Mouse (Mus musculus) hindbrain, embryonic 15.5 days (tissue): ENCODE results near the gene Dnajc10. TPM values are rescaled to one million over a fixed set of nuclear protein-coding genes. Genes with fewer than 3 reads are reported as not detected.

Experiments
- ATAC-seq: fragments of 200-750 bp; cut with Nextera tagmentation; 2 replicates; pipeline ENCODE4 v1.8.0; 2017; ENCODE audit warnings: low read depth, moderate number of reproducible peaks, moderate TSS enrichment; ENCODE audit not compliant: low FRiP score
- H3K27ac ChIP-seq: fragments of 300-500 bp; sonication (generic); replicated peaks from 2 replicates; pipeline ENCODE4 v1.5.1; 2015; ENCODE audit warnings: mild to moderate bottlenecking, inconsistent platforms
- H3K27me3 ChIP-seq: fragments of 300-500 bp; sonication (generic); 2 replicates; pipeline ENCODE4 v1.6.1; 2015; ENCODE audit warnings: control low read depth, inconsistent platforms
- H3K36me3 ChIP-seq: fragments of 300-500 bp; sonication (generic); 2 replicates; pipeline ENCODE4 v1.6.1; 2015; ENCODE audit warnings: control low read depth, inconsistent platforms
- H3K4me1 ChIP-seq: fragments of 300-500 bp; sonication (generic); replicated peaks from 2 replicates; pipeline ENCODE4 v1.6.1; 2015; ENCODE audit warnings: control low read depth, inconsistent platforms
- H3K4me2 ChIP-seq: fragments of 300-500 bp; sonication (generic); 2 replicates; pipeline ENCODE4 v1.6.1; 2015; ENCODE audit warnings: moderate library complexity, mild to moderate bottlenecking, inconsistent platforms
- H3K4me3 ChIP-seq: fragments of 300-500 bp; sonication (generic); 2 replicates; pipeline ENCODE4 v1.5.1; 2015; ENCODE audit warnings: mild to moderate bottlenecking, inconsistent platforms
- H3K9ac ChIP-seq: fragments of 300-500 bp; sonication (generic); 2 replicates; pipeline ENCODE4 v1.6.1; 2015; ENCODE audit warnings: inconsistent platforms
- H3K9me3 ChIP-seq: fragments of 300-500 bp; sonication (generic); 2 replicates; pipeline ENCODE4 v1.6.1; 2016; ENCODE audit warnings: control low read depth, inconsistent platforms
- WGBS: fragments of 180-500 bp; shearing (Covaris S2); methylation state at CpG from one replicate; pipeline ENCODE4 v1.1.7; 2015; 5-methylcytosine and 5-hydroxymethylcytosine counted together
- polyA plus RNA-seq: library from polyadenylated mRNA; unstranded; fragments of >200 nt; fragmentation: Nextera tagmentation; extraction: Ambion mirVana; gene quantifications from 2 replicates; pipeline ENCODE4 v1.2.1, GENCODE M21; 2015

The Dnajc10 gene
- polyA plus RNA-seq = 63.1 and 65.1 TPM in 2 replicates

GRCm38 (mm10) chr2:80315242-80316161 lies at the start of gene Dnajc10:
Gene Dnajc10, plus strand, starts transcription at chr2:80315466.
- H3K9ac ChIP-seq = peak within 1 kb of the TSS; percentile 92
- 0% methylated on average over 63 of the region's 72 CpGs for WGBS
- H3K36me3 ChIP-seq = 0 out of 2 replicates have a peak, but pooled peaks cover 9% of the 10 kb centered on the region
- peak within 1 kb of the TSS; percentile 97 for H3K27ac ChIP-seq
- peak; percentile 97 for ATAC-seq
- no peaks in the 10 kb centered on the region for H3K9me3 ChIP-seq
- H3K4me3 ChIP-seq = peak within 1 kb of the TSS; percentile 93
- peaks cover 17% of the 10 kb centered on the region for H3K4me1 ChIP-seq
- H3K4me2 ChIP-seq = peak within 1 kb of the TSS; percentile 66
- no peaks in the 10 kb centered on the region for H3K27me3 ChIP-seq

GRCm38 (mm10) chr2:80266894-80267293 lies 48.4 kb upstream of the Dnajc10 start:
- 27% methylated on average over 11 of the region's 11 CpGs for WGBS
- no peak overlapping the region for H3K4me3 ChIP-seq
- no peaks in the 10 kb centered on the region for H3K4me1 ChIP-seq
- ATAC-seq = peak; percentile 42; the same call in 1 of the 2 replicates
- H3K27me3 ChIP-seq = no peaks in the 10 kb centered on the region
- H3K27ac ChIP-seq = no peak overlapping the region
- H3K9me3 ChIP-seq = no peaks in the 10 kb centered on the region
- H3K9ac ChIP-seq = no peak overlapping the region
- H3K4me2 ChIP-seq = peak overlapping the region; percentile 26
- no peaks in the 10 kb centered on the region for H3K36me3 ChIP-seq

GRCm38 (mm10) chr2:80268053-80268452 lies 47.2 kb upstream of the Dnajc10 start:
- H3K27me3 ChIP-seq = no peaks in the 10 kb centered on the region
- no peak overlapping the region for H3K9ac ChIP-seq
- H3K27ac ChIP-seq = no peak overlapping the region
- no peak overlapping the region for H3K4me3 ChIP-seq
- 48% methylated on average over 4 of the region's 4 CpGs for WGBS
- no peaks in the 10 kb centered on the region for H3K4me1 ChIP-seq
- H3K9me3 ChIP-seq = no peaks in the 10 kb centered on the region
- no peaks in the 10 kb centered on the region for H3K36me3 ChIP-seq
- ATAC-seq = no peak
- no peak overlapping the region for H3K4me2 ChIP-seq

- Histone ChIP-seq H3K9ac (no peak overlapping the region), H3K4me1 (no peaks in the 10 kb centered on the region), H3K4me3 (no peak overlapping the region), H3K27me3 (no peaks in the 10 kb centered on the region), H3K4me2 (no peak overlapping the region), H3K27ac (no peak overlapping the region), H3K36me3 (no peaks in the 10 kb centered on the region), H3K9me3 (no peaks in the 10 kb centered on the region)
- 76% methylated on average over 1 of the region's 1 CpGs for WGBS
- ATAC-seq = no peak
Measured at GRCm38 (mm10) chr2:80271431-80271830, 43.8 kb upstream of the Dnajc10 start.

GRCm38 (mm10) chr2:80273038-80273437 lies 42.2 kb upstream of the Dnajc10 start:
- Histone ChIP-seq H3K27me3 (no peaks in the 10 kb centered on the region), H3K9me3 (no peaks in the 10 kb centered on the region), H3K36me3 (no peaks in the 10 kb centered on the region), H3K4me2 (no peak overlapping the region), H3K4me1 (no peaks in the 10 kb centered on the region), H3K27ac (no peak overlapping the region), H3K4me3 (no peak overlapping the region), H3K9ac (no peak overlapping the region)
- no peak for ATAC-seq
- 97% methylated on average over 3 of the region's 3 CpGs for whole genome bisulfite sequencing

GRCm38 (mm10) chr2:80273763-80274162 lies 41.5 kb upstream of the Dnajc10 start:
- H3K36me3 ChIP-seq = no peaks in the 10 kb centered on the region
- H3K4me3 ChIP-seq = no peak overlapping the region
- H3K4me1 ChIP-seq = no peaks in the 10 kb centered on the region
- no peak for ATAC-seq
- no peak overlapping the region for H3K4me2 ChIP-seq
- no peak overlapping the region for H3K27ac ChIP-seq
- WGBS = 85% methylated on average over 4 of the region's 4 CpGs
- no peak overlapping the region for H3K9ac ChIP-seq
- no peaks in the 10 kb centered on the region for H3K9me3 ChIP-seq
- H3K27me3 ChIP-seq = no peaks in the 10 kb centered on the region

GRCm38 (mm10) chr2:80275136-80275535 lies 40.1 kb upstream of the Dnajc10 start:
- Histone ChIP-seq H3K9ac (no peak overlapping the region), H3K4me3 (no peak overlapping the region)
- ATAC-seq = no peak

GRCm38 (mm10) chr2:80282214-80282613 lies 33.1 kb upstream of the Dnajc10 start:
- no peaks in the 10 kb centered on the region for H3K36me3 ChIP-seq
- no peak overlapping the region for H3K4me3 ChIP-seq
- WGBS = 87% methylated on average over 2 of the region's 2 CpGs
- no peak for ATAC-seq
- H3K4me1 ChIP-seq = no peaks in the 10 kb centered on the region
- no peaks in the 10 kb centered on the region for H3K9me3 ChIP-seq
- no peak overlapping the region for H3K9ac ChIP-seq
- no peaks in the 10 kb centered on the region for H3K27me3 ChIP-seq
- H3K27ac ChIP-seq = no peak overlapping the region
- no peak overlapping the region for H3K4me2 ChIP-seq

More at GRCm38 (mm10) chr2:80275136-80275535, 40.1 kb upstream of the Dnajc10 start:
- WGBS = 39% methylated on average over 2 of the region's 2 CpGs
- Histone ChIP-seq H3K4me2 (no peak overlapping the region), H3K27ac (no peak overlapping the region), H3K9me3 (no peaks in the 10 kb centered on the region), H3K36me3 (no peaks in the 10 kb centered on the region), H3K27me3 (no peaks in the 10 kb centered on the region), H3K4me1 (no peaks in the 10 kb centered on the region)

GRCm38 (mm10) chr2:80286397-80286796 lies 28.9 kb upstream of the Dnajc10 start:
- 59% methylated on average over 4 of the region's 4 CpGs for WGBS
- no peak for ATAC-seq

GRCm38 (mm10) chr2:80292172-80292571 lies 23.1 kb upstream of the Dnajc10 start, which contains the start of gene Prdx6b:
Gene Prdx6b, plus strand, starts transcription at chr2:80292472.
- Histone ChIP-seq H3K9me3 (no peaks in the 10 kb centered on the region), H3K27ac (no peak within 1 kb of the TSS), H3K9ac (no peak within 1 kb of the TSS), H3K4me3 (no peak within 1 kb of the TSS), H3K4me2 (no peak within 1 kb of the TSS), H3K36me3 (no peaks in the 10 kb centered on the region), H3K4me1 (no peaks in the 10 kb centered on the region), H3K27me3 (no peaks in the 10 kb centered on the region)
- ATAC-seq = no peak
- WGBS = 90% methylated on average over 8 of the region's 8 CpGs

More at GRCm38 (mm10) chr2:80286397-80286796, 28.9 kb upstream of the Dnajc10 start:
- Histone ChIP-seq H3K36me3 (no peaks in the 10 kb centered on the region), H3K27me3 (no peaks in the 10 kb centered on the region), H3K4me2 (no peak overlapping the region), H3K9ac (no peak overlapping the region), H3K9me3 (no peaks in the 10 kb centered on the region), H3K4me1 (no peaks in the 10 kb centered on the region), H3K4me3 (no peak overlapping the region), H3K27ac (no peak overlapping the region)

- Histone ChIP-seq H3K27ac (no peak overlapping the region), H3K9me3 (no peaks in the 10 kb centered on the region), H3K36me3 (no peaks in the 10 kb centered on the region), H3K4me1 (no peaks in the 10 kb centered on the region), H3K9ac (no peak overlapping the region), H3K27me3 (no peaks in the 10 kb centered on the region), H3K4me2 (no peak overlapping the region), H3K4me3 (no peak overlapping the region)
- no peak for ATAC-seq
- 74% methylated on average over 3 of the region's 3 CpGs for WGBS
Measured at GRCm38 (mm10) chr2:80298334-80298733, 16.9 kb upstream of the Dnajc10 start.

- Histone ChIP-seq H3K4me1 (no peaks in the 10 kb centered on the region), H3K9me3 (no peaks in the 10 kb centered on the region), H3K4me2 (no peak overlapping the region), H3K9ac (no peak overlapping the region), H3K27ac (no peak overlapping the region), H3K4me3 (no peak overlapping the region), H3K27me3 (no peaks in the 10 kb centered on the region), H3K36me3 (no peaks in the 10 kb centered on the region)
- no peak for ATAC-seq
- WGBS = 89% methylated on average over 4 of the region's 4 CpGs
Measured at GRCm38 (mm10) chr2:80300806-80301205, 14.5 kb upstream of the Dnajc10 start.
